Mouse (Mus musculus) right cerebral cortex, postnatal 14 days (tissue): Measurements from ENCODE around the gene Prl2c2.
"Not testable (repeated sequence)": the region's sequence is repeated elsewhere in the genome, so short reads cannot be mapped to it uniquely, and the experiment has no call there.

Source experiments
- DNase-seq: peaks from one replicate; pipeline ENCODE4 v3.0.0; 2022

Prl2c2 gene

DNA sequence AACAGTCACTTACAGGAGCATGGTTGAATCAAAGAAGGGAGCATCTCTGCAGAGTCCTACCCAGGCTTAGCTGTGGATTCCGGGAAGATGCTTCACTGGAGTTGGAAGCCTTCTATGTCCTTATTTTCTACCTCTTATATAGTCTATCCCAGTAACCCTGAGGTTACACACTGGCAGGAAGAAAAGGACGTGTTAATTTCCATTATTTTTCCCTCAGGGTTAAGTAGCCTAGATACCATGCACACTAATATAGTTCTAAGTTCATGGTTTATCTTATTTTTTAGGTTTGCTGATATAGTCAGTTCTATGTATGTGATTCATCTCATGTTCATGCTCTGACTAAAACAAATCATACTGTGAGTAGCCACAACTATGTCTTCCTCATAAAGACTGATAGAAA is at the start of gene Prl2c2:
TSS of gene Prl2c2 (minus strand) at position 101 of the 400 bp plus-strand sequence.
- DNase-seq, result not testable (repeated sequence)

DNA sequence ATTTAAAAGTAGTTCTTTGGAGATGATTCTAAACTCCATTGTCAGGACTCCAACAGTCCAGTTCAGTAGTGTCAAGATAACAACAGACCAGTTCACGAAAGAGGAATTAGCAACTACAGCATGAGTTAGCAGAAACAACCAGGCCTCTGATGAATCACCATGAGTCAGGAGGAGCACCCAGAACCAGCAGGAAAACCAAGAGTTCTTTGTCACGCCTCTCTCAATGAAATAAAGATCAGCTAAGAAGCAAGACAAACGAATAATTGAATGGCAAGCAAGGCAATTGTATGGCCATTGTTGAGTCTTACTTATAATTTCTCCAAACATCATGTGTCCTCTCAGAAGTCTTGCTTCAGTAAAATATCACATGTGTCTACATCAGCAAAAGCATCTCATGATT is 20.7 kb upstream of the Prl2c2 start:
- not testable (repeated sequence) for DNase-seq

DNA sequence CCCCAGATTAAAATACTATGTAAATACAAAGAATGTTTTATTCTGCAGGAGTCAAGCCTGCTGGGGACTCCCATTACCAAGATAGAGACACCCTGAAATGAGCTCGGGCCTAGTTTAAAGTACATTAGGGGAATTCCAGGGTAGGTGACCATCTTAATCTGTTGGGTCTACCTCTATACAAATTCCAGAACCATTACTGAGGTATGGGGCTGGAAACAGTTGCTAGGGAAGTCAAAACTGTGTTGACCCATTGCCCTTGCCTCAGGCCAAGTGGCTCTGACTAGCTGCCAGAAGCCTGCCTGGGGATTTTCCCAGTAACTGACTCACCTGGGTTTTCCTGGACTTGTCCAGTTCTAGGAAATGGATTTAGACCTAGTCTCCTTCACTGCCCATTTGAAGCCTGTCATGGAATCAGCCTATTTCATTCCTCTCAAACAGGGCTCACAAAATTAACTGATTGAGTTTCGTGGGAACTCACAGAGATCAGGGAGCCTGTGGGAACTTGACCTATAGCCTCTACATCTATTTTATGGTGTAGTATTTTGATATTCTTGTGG is 8.9 kb upstream of the Prl2c2 start:
- DNase-seq, result not testable (repeated sequence)
